Mouse (Mus musculus): Measurements from ENCODE around the gene Cks1b. TPM values are rescaled to one million over a fixed set of nuclear protein-coding genes. Genes with fewer than 3 reads are reported as not detected.

Gene Cks1b
- polyA plus RNA-seq, 1 experiment = 174 TPM

DNA sequence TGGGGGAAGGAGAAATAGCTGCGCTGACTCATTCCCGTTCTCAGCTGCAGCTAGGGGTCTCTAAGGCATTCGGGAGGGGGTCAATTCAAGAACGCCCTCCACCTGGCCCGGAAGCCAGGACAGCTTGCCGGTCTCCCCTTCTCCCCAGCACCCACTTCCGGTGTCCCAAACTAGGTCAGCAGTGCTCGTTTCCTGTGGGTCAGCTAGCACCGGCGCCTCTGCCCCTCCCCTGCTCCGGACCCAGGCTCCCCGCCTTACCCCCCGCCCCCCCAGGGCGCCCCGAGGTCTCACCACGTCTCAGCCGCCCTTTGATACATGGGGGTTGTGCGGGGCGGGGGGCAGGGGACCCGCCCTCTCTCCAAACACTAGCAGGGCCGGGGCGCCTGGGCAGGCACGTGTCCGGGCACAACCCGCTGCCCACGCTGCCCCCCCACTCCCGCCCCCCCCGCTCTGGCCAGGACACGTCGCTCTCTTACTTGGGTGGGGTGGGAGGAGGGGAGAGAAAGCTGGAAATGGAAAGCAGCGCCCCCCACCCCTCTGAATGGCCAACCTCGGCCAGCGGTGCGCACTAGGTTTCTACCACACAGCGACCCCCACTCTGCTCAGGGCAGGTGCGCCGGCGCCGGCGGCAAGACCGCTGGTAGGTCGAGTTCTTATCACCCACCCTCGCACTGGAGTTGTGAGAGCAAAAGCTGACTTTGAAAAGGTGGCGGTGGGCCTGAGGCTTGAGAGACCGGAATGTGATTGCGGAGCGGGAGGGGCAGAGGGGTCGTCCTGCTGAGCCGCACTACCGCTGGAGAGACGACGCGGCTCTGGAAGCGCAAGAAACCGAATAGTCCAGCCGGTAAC is 26.3 kb downstream of the Cks1b start:
- Histone ChIP-seq H3K4me1 (ENCODE audit: control insufficient read depth, insufficient read depth, low read length) (no peaks in the 10 kb centered on the region), H3K4me3 (ENCODE audit: insufficient read depth, low read length) (peak overlapping the region; percentile 79), H3K27ac (ENCODE audit: insufficient read depth, low read length) (peak overlapping the region; percentile 95)
- peak; percentile 71 for TF ChIP-seq POLR2A (IDR thresholded peaks at IDR 0.05; ENCODE audit: low read depth, low read length)
- no peak for TF ChIP-seq CTCF (IDR thresholded peaks at IDR 0.05; ENCODE audit: borderline replicate concordance, insufficient read depth, low read length)

DNA sequence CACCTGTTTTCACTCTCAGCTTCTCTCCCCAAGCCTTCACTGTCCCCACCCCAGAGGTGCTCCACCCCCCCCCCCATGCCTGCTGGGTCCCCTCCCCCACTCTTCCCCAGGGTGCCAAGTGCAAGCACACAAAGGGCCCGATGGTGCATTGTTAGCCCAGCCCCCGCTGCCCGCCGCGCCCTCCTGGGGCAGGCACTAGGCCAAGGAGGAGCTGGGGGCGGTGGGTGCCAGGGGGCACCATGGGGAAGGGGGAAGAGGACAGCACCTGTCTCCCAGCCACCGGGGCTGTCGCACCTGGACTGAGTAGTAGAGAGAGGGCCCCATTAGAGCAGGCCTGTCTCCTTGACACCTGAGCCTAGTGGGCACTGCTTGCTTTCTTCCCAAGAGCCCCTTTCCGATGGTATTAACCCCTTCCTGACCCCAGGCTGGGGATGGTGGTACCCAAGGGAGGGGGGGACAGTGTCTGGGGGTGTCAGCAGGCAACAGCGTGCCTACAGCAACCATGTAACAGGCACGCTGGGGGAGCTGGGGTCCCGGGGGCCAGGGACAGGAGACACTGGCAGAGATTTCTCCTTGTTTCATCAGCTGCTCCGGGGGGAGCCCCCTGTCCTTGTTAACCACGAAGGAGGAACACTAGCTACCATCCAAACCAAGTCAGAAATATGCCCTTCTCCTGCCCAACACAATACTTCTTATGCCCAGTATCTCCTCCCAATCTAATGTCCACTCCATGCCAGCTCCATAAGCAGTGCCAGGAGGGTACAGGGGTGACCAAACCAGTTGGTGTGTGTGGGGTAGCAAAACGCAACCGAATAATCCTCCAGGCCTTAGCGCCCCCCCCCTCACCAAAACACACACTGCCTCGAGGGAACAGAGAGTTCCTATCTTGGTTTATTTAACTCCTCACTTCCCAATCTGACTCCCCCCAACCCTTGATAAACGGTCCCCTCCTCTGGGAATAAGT is 27.2 kb downstream of the Cks1b start:
- Histone ChIP-seq H3K4me1 (ENCODE audit: control insufficient read depth, insufficient read depth, low read length) (no peaks in the 10 kb centered on the region), H3K4me3 (ENCODE audit: insufficient read depth, low read length) (peak overlapping the region; percentile 79), H3K27ac (ENCODE audit: insufficient read depth, low read length) (peak overlapping the region; percentile 95)
- TF ChIP-seq POLR2A (IDR thresholded peaks at IDR 0.05; ENCODE audit: low read depth, low read length) (peak; percentile 9), CTCF (IDR thresholded peaks at IDR 0.05; ENCODE audit: borderline replicate concordance, insufficient read depth, low read length) (no peak)

- Histone ChIP-seq H3K4me3 (ENCODE audit: insufficient read depth, low read length) (no peak overlapping the region), H3K27ac (ENCODE audit: insufficient read depth, low read length) (peak overlapping the region; percentile 6; the same call in 1 of the 2 replicates), H3K4me1 (ENCODE audit: control insufficient read depth, insufficient read depth, low read length) (no peaks in the 10 kb centered on the region)
- TF ChIP-seq CTCF (IDR thresholded peaks at IDR 0.05; ENCODE audit: borderline replicate concordance, insufficient read depth, low read length) (no peak), POLR2A (IDR thresholded peaks at IDR 0.05; ENCODE audit: low read depth, low read length) (no peak)
These were observed 28.1 kb downstream of the Cks1b start for GRCm38 (mm10) chr3:89390111-89390515.

- Histone ChIP-seq H3K4me3 (ENCODE audit: insufficient read depth, low read length) (no peak overlapping the region), H3K27ac (ENCODE audit: insufficient read depth, low read length) (no peak overlapping the region), H3K4me1 (ENCODE audit: control insufficient read depth, insufficient read depth, low read length) (no peaks in the 10 kb centered on the region)
- no peak for TF ChIP-seq POLR2A (IDR thresholded peaks at IDR 0.05; ENCODE audit: low read depth, low read length)
- TF ChIP-seq CTCF (IDR thresholded peaks at IDR 0.05; ENCODE audit: borderline replicate concordance, insufficient read depth, low read length) = no peak
These were observed 29.1 kb downstream of the Cks1b start for GRCm38 (mm10) chr3:89388901-89389740.

DNA sequence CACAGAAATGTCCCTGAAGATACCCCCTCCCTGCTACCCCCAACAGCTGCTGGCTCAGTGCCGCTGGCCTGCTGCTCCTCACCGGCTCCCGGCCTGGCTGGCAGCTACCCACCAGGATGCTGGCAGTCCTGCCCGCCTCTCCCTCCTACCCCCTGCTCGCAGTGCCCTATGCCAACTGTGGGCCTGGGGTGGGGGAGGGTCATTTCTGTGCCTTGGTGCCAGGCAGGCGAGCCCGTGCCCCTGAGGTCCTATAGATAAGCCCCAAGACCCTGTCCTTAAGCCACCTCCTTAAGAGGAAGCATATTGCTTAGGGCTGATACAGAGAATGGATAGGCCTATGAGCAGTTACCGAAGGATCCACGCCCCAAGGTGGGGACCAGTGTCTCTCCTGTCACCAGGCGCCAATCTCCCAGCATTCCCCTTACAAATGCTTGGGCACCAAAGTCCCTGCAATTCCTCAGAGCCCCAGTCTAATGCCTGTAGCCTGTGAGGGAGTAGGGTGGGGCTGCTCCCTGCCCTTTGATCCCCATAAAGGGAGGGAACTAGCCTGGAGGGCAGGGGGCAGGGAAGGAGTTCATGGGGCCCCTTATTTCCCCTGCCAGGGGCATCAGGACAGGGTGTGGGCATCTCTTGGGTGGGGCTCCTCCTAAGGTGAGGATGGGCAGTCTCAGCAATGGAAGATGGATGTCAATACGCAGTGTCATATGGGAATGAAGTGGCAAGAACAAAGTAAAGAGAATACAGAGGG is 29.9 kb downstream of the Cks1b start:
- Histone ChIP-seq H3K27ac (ENCODE audit: insufficient read depth, low read length) (no peak overlapping the region), H3K4me1 (ENCODE audit: control insufficient read depth, insufficient read depth, low read length) (no peaks in the 10 kb centered on the region), H3K4me3 (ENCODE audit: insufficient read depth, low read length) (no peak overlapping the region)
- TF ChIP-seq CTCF (IDR thresholded peaks at IDR 0.05; ENCODE audit: borderline replicate concordance, insufficient read depth, low read length) = no peak
- no peak for TF ChIP-seq POLR2A (IDR thresholded peaks at IDR 0.05; ENCODE audit: low read depth, low read length)

DNA sequence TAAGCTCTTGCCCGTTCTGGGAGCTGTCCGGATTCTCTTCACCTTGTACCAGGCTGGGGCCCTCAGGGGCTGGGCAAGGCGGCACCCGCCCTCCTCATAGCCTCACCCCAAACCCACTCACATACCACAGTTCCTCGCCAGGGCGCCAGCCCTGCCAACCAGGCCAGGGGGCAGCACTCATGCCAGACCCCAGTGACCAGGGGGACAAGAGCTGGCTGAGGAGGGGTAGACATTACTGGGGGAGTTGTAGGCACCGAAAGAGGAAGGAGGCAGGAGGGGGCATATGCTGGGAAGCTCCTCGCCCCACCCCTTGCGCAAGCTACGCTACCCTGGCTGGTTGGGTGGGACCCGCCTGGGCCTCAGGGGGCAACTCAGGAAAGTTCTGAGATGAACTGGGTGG is 30.6 kb downstream of the Cks1b start:
- H3K4me1 ChIP-seq (ENCODE audit: control insufficient read depth, insufficient read depth, low read length) = no peaks in the 10 kb centered on the region
- no peak overlapping the region for H3K27ac ChIP-seq (ENCODE audit: insufficient read depth, low read length)
- no peak for TF ChIP-seq POLR2A (IDR thresholded peaks at IDR 0.05; ENCODE audit: low read depth, low read length)
- TF ChIP-seq CTCF (IDR thresholded peaks at IDR 0.05; ENCODE audit: borderline replicate concordance, insufficient read depth, low read length) = no peak
- no peak overlapping the region for H3K4me3 ChIP-seq (ENCODE audit: insufficient read depth, low read length)

DNA sequence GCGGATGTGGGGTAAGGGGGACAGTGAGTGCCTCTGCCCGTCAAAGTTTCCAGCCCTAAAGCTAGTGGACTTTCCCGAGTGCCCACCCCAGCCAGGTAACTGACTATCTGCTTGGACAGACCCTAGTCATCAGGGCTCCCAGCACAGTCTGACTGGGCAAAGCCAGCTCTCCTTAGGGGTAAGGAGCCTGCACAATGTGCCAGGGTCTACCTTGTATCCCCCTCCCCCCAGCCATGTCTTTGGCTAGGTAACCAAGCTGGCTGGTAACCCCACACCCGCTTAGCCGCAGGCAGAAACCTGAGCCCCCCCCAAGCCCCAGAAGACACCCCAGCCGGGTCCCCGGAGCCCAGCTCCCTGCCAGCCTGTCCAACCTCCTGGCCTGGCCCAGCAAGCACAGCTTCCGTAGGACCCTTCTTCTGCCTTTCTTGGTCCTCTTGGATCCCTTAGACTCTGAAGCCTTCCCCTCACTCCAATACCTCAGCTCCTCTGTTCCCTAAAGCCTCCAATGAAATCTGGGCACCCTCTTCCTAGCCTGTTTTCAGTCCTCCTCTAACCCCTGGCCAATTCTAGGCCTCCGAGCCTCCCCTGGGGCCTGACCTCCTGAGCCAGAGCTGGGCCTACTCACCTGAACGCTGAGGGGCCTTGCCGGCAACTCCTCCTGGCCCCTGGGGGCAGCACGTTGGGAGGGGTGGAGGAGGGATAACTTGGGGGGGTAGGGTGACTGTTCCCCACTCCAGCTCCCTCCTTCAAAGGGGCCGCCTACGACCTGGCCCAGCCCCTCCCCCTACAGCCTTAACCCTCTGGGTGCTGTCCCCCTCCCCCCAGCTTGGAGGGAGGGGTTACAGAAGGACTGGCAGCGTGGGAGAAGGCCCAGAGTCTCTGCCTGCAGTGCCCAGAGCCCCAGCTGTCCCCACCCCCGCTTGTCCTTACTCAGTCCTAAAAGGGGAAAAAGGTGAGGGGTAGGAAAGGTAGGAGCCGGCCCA is 31.5 kb downstream of the Cks1b start:
- TF ChIP-seq POLR2A (IDR thresholded peaks at IDR 0.05; ENCODE audit: low read depth, low read length) (no peak), CTCF (IDR thresholded peaks at IDR 0.05; ENCODE audit: borderline replicate concordance, insufficient read depth, low read length) (no peak)
- H3K27ac ChIP-seq (ENCODE audit: insufficient read depth, low read length) = no peak overlapping the region
- no peak overlapping the region for H3K4me3 ChIP-seq (ENCODE audit: insufficient read depth, low read length)
- no peaks in the 10 kb centered on the region for H3K4me1 ChIP-seq (ENCODE audit: control insufficient read depth, insufficient read depth, low read length)

DNA sequence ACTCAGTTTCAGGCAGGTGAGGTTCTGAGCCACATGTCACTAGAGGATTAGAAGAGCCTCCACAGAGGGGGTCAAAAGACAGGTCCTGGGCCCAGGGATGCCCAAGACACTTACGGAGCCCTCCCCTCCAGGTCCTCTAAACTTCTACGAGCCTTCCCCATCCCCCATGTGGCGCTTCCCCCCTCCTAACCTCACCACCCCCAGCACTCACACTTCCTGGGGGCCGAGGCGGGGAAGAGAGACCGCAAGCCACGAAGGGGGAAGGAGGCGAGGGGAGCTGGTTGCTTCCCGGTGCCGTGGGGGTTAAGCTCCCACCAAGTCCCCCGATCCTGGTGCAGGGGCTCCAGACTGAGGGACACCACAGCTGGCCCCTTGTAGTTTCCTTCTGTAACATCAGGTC is 32.7 kb downstream of the Cks1b start:
- H3K4me3 ChIP-seq (ENCODE audit: insufficient read depth, low read length) = no peak overlapping the region
- no peaks in the 10 kb centered on the region for H3K4me1 ChIP-seq (ENCODE audit: control insufficient read depth, insufficient read depth, low read length)
- H3K27ac ChIP-seq (ENCODE audit: insufficient read depth, low read length) = no peak overlapping the region
- no peak for TF ChIP-seq CTCF (IDR thresholded peaks at IDR 0.05; ENCODE audit: borderline replicate concordance, insufficient read depth, low read length)
- TF ChIP-seq POLR2A (IDR thresholded peaks at IDR 0.05; ENCODE audit: low read depth, low read length) = no peak
